11 mouse cellular contexts compared by ENCODE assay signal in genomic region chr13:56109703-56110102, GRCm38 (mm10). TPM values are rescaled to one million over a fixed set of nuclear protein-coding genes. Genes with fewer than 3 reads are reported as not detected.
DNase-seq lines count a peak whose midpoint lies in the region; ATAC-seq lines count a peak whose summit lies in the region.
"Had no signal": no experiment of that assay in that cellular context is flagged by ENCODE, and none has a peak within 500 bp of the region (broad histone marks: within the 10 kb centered on the region; RNA-seq: fewer than 3 reads in every experiment).

No protein-coding gene starts in this region.

- H3K27ac ChIP-seq in heart, embryonic 16.5 days (ENCODE audit: low read length) = peak overlapping the region; percentile 50
- H3K27ac ChIP-seq in midbrain, embryonic 15.5 days = peak overlapping the region; percentile 53; the same call in 1 of the 2 replicates
- H3K27ac ChIP-seq in midbrain, embryonic 10.5 days (replicated peaks) = no peak overlapping the region
- peak overlapping the region; percentile 51; the same call in 1 of the 2 replicates for H3K27ac ChIP-seq in hindbrain, embryonic 15.5 days (replicated peaks)
- peak overlapping the region; percentile 21; the same call in 1 of the 2 replicates for H3K27ac ChIP-seq in stomach, embryonic 16.5 days (ENCODE audit: low read length)

- H3K4me3 ChIP-seq in heart, embryonic 16.5 days (ENCODE audit: low read length) = no peak overlapping the region
- no peak overlapping the region for H3K4me3 ChIP-seq in midbrain, embryonic 15.5 days
- H3K4me3 ChIP-seq in midbrain, embryonic 10.5 days = no peak overlapping the region
- H3K4me3 ChIP-seq in hindbrain, embryonic 15.5 days = no peak overlapping the region
- H3K4me3 ChIP-seq in stomach, embryonic 16.5 days (replicated peaks; ENCODE audit: low read length) = no peak overlapping the region
- H3K4me3 ChIP-seq: embryonic facial prominence, embryonic 12.5 days had no signal

- no peaks in the 10 kb centered on the region for H3K9me3 ChIP-seq in heart, embryonic 16.5 days (replicated peaks; ENCODE audit: control insufficient read depth, low read length)
- no peaks in the 10 kb centered on the region for H3K9me3 ChIP-seq in midbrain, embryonic 15.5 days
- H3K9me3 ChIP-seq in midbrain, embryonic 10.5 days (replicated peaks) = no peaks in the 10 kb centered on the region
- no peaks in the 10 kb centered on the region for H3K9me3 ChIP-seq in hindbrain, embryonic 15.5 days
- no peaks in the 10 kb centered on the region for H3K9me3 ChIP-seq in stomach, embryonic 16.5 days (replicated peaks; ENCODE audit: control insufficient read depth, low read length)
- H3K9me3 ChIP-seq: embryonic facial prominence, embryonic 12.5 days had no signal

- peaks cover 77% of the 10 kb centered on the region for H3K4me1 ChIP-seq in heart, embryonic 16.5 days (ENCODE audit: control insufficient read depth, insufficient read depth, low read length)
- H3K4me1 ChIP-seq in midbrain, embryonic 15.5 days = peaks cover 39% of the 10 kb centered on the region
- peaks cover 29% of the 10 kb centered on the region for H3K4me1 ChIP-seq in midbrain, embryonic 10.5 days
- peaks cover 60% of the 10 kb centered on the region for H3K4me1 ChIP-seq in hindbrain, embryonic 15.5 days (replicated peaks)
- peaks cover 85% of the 10 kb centered on the region for H3K4me1 ChIP-seq in stomach, embryonic 16.5 days (ENCODE audit: control insufficient read depth, insufficient read depth, low read length)

- no peaks in the 10 kb centered on the region for H3K36me3 ChIP-seq in heart, embryonic 16.5 days (ENCODE audit: control insufficient read depth, insufficient read depth)
- no peaks in the 10 kb centered on the region for H3K36me3 ChIP-seq in midbrain, embryonic 15.5 days (replicated peaks)
- H3K36me3 ChIP-seq in midbrain, embryonic 10.5 days = peaks cover 100% of the 10 kb centered on the region
- H3K36me3 ChIP-seq in hindbrain, embryonic 15.5 days = peaks cover 2% of the 10 kb centered on the region; the same call in 1 of the 2 replicates
- peaks cover under 1% of the 10 kb centered on the region; the same call in 1 of the 2 replicates for H3K36me3 ChIP-seq in stomach, embryonic 16.5 days (ENCODE audit: control insufficient read depth, insufficient read depth, low read length)

- DNase-seq in heart, postnatal 10 days = no peak
- DNase-seq in midbrain, embryonic 10.5 days (ENCODE audit: low spot score) = no peak
- DNase-seq in cerebellum, adult 11 months = no peak
- DNase-seq: cerebellum, adult 9-10 months; lung, postnatal 10 days had no signal

- 0 out of 2 replicates have a peak, but pooled peaks have one; percentile 4 for ATAC-seq in heart, embryonic 16.5 days (replicated peaks; ENCODE audit: extremely low read depth, insufficient read depth, low FRiP score)
- ATAC-seq in midbrain, embryonic 15.5 days (replicated peaks) = no peak
- ATAC-seq in hindbrain, embryonic 15.5 days (ENCODE audit: low FRiP score, low read depth) = no peak
- ATAC-seq in stomach, embryonic 16.5 days (ENCODE audit: insufficient read depth, low FRiP score) = no peak

- 72% methylated on average over 4 of the region's 4 CpGs for WGBS in heart, embryonic 16.5 days
- 89% methylated on average over 4 of the region's 4 CpGs for WGBS in midbrain, embryonic 15.5 days
- WGBS in midbrain, embryonic 10.5 days = 93% methylated on average over 4 of the region's 4 CpGs
- 84% methylated on average over 4 of the region's 4 CpGs for WGBS in hindbrain, embryonic 15.5 days
- WGBS in stomach, embryonic 16.5 days = 74% methylated on average over 4 of the region's 4 CpGs

- H3K4me2 ChIP-seq in heart, embryonic 16.5 days (ENCODE audit: low read depth, low read length) = no peak overlapping the region
- no peak overlapping the region for H3K4me2 ChIP-seq in midbrain, embryonic 15.5 days
- no peak overlapping the region for H3K4me2 ChIP-seq in hindbrain, embryonic 15.5 days
- no peak overlapping the region for H3K4me2 ChIP-seq in stomach, embryonic 16.5 days (ENCODE audit: low read depth, low read length)
- H3K4me2 ChIP-seq: embryonic facial prominence, embryonic 12.5 days had no signal

- peak overlapping the region; percentile 3; the same call in 1 of the 2 replicates for H3K9ac ChIP-seq in heart, embryonic 16.5 days (ENCODE audit: low read length)
- no peak overlapping the region for H3K9ac ChIP-seq in midbrain, embryonic 15.5 days
- no peak overlapping the region for H3K9ac ChIP-seq in hindbrain, embryonic 15.5 days
- peak overlapping the region; percentile 22; the same call in 1 of the 2 replicates for H3K9ac ChIP-seq in stomach, embryonic 16.5 days (ENCODE audit: low read length)
- H3K9ac ChIP-seq: embryonic facial prominence, embryonic 12.5 days had no signal

- intact Hi-C loops in heart, postnatal 10 days (cut with DNase I) = no loop called here

- no peaks in the 10 kb centered on the region for H3K27me3 ChIP-seq in heart, embryonic 16.5 days (ENCODE audit: control insufficient read depth, insufficient read depth, low read length)
- H3K27me3 ChIP-seq in midbrain, embryonic 15.5 days (replicated peaks) = no peaks in the 10 kb centered on the region
- H3K27me3 ChIP-seq in midbrain, embryonic 10.5 days (ENCODE audit: low read depth, poor library complexity, severe bottlenecking) = no peaks in the 10 kb centered on the region
- no peaks in the 10 kb centered on the region for H3K27me3 ChIP-seq in hindbrain, embryonic 15.5 days
- H3K27me3 ChIP-seq in stomach, embryonic 16.5 days (ENCODE audit: control insufficient read depth, insufficient read depth, low read length) = no peaks in the 10 kb centered on the region
- H3K27me3 ChIP-seq: CH12.LX; embryonic facial prominence, embryonic 12.5 days had no signal

RNA-seq across cellular contexts. Expression of gene H2afy, which starts 26.5 kb away (rescaled TPM):
- polyA plus RNA-seq in heart, embryonic 16.5 days (2015; fragmentation: Nextera tagmentation; extraction: Ambion mirVana) = 114 and 120 TPM in 2 replicates
- total RNA-seq in heart, postnatal 10 days (2021) = 10 to 100 TPM; 76.6 to 79.5 TPM
- polyA plus RNA-seq in midbrain, embryonic 15.5 days (2015; fragmentation: Nextera tagmentation; extraction: Ambion mirVana) = 291 and 299 TPM in 2 replicates
- 526 and 546 TPM in 2 replicates for polyA plus RNA-seq in midbrain, embryonic 10.5 days (2016; fragmentation: Nextera tagmentation; extraction: Ambion mirVana)
- 294 and 309 TPM in 2 replicates for polyA plus RNA-seq in hindbrain, embryonic 15.5 days (2015; fragmentation: Nextera tagmentation; extraction: Ambion mirVana)
- 247 and 271 TPM in 2 replicates for polyA plus RNA-seq in stomach, embryonic 16.5 days (2015; fragmentation: Nextera tagmentation; extraction: Ambion mirVana)

Comparison
In these comparisons a context has a peak if more than half of its experiments do, and no peak if none do; other contexts are left out.
1. H3K9ac ChIP-seq: peak in heart, embryonic 16.5 days (single experiment) and stomach, embryonic 16.5 days (single experiment); none in midbrain, embryonic 15.5 days (single experiment) and hindbrain, embryonic 15.5 days (single experiment).